ENCODE assay signal across 8 mouse cellular contexts in the genomic region with DNA sequence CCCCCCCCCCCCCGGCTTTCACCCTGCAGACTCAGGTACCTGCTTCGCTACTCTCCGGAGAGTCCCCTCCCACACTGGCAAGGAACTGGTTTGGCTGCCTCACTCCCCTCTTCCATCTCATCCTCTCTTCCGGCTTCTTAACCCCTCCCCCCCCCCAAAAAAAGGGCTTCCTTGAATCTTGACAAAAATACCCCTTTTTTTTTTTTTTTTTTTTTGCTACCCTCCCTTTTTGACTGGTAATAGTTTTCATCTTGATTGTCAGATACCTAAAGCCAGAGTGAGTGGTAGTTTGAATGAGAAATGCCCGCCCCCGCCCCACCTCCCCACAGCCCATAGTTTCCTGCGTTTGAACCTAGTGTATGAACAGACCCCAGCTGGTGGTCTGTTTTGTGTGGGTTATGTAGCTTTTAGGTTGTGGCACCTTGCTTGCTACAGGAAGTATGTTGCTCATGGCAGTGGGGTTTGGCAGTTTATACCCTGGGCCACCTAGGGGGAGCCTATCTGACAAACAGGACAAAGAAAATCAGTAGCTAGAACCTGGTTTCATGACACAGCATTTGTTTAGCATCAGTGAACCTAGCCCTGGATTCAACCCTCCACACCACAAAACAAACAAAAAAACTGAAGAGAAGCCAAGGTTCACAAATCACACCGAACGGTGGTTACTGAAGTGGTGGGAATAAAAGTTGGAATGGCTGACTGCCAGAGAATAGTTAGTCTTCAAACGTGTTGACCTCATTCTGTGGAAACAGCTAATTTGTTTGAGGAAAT. TPM values are rescaled to one million over a fixed set of nuclear protein-coding genes. Genes with fewer than 3 reads are reported as not detected.
DNase-seq lines count a peak whose midpoint lies in the region; ATAC-seq lines count a peak whose summit lies in the region.

No protein-coding gene starts in this region.

- H3K27me3 ChIP-seq in forebrain, embryonic 11.5 days (ENCODE audit: control insufficient read depth, insufficient read depth, low read length), result peaks cover 14% of the 10 kb centered on the region; the same call in 1 of the 2 replicates
- H3K27me3 ChIP-seq in kidney, embryonic 14.5 days (ENCODE audit: control insufficient read depth, insufficient read depth, low read length), result no peaks in the 10 kb centered on the region; the same call in 1 of the 2 replicates

- peak overlapping the region; percentile 9; the same call in 1 of the 2 replicates for H3K4me3 ChIP-seq in forebrain, embryonic 11.5 days (ENCODE audit: low read depth, low read length)
- peak overlapping the region; percentile 43; the same call in 1 of the 2 replicates for H3K4me3 ChIP-seq in kidney, embryonic 14.5 days (ENCODE audit: low read length)

- DNase-seq in retina, postnatal 1 day, result peak; percentile 31
- DNase-seq in retina, embryonic 14.5 days (ENCODE audit: low spot score), result no peak
- no peak for DNase-seq in forebrain, embryonic 11.5 days (ENCODE audit: low spot score)
- DNase-seq in lung, postnatal 36 days, result peak; percentile 72
- peak; percentile 86 for DNase-seq in thymus, postnatal 14 days
- DNase-seq in layer of hippocampus, adult 9-10 months (ENCODE audit: low spot score), result no peak
- no peak for DNase-seq in adrenal gland, adult 8-10 months

- H3K36me3 ChIP-seq in forebrain, embryonic 11.5 days (ENCODE audit: control insufficient read depth, insufficient read depth, low read length), result no peaks in the 10 kb centered on the region
- H3K36me3 ChIP-seq in kidney, embryonic 14.5 days (ENCODE audit: control insufficient read depth, insufficient read depth, low read length), result no peaks in the 10 kb centered on the region

- H3K27ac ChIP-seq in forebrain, embryonic 11.5 days (ENCODE audit: low read depth, low read length), result no peak overlapping the region
- H3K27ac ChIP-seq in kidney, embryonic 14.5 days (ENCODE audit: low read depth, low read length), result peak overlapping the region; percentile 42; the same call in 1 of the 2 replicates

- no peak for ATAC-seq in forebrain, embryonic 11.5 days (replicated peaks; ENCODE audit: low FRiP score)
- ATAC-seq in kidney, embryonic 14.5 days (ENCODE audit: low FRiP score, low TSS enrichment), result no peak

- H3K9ac ChIP-seq in forebrain, embryonic 11.5 days (ENCODE audit: low read length), result no peak overlapping the region
- H3K9ac ChIP-seq in kidney, embryonic 14.5 days (ENCODE audit: low read depth, low read length), result no peak overlapping the region; the same call in 1 of the 2 replicates

- peak overlapping the region; percentile 57; the same call in 1 of the 2 replicates for H3K4me2 ChIP-seq in forebrain, embryonic 11.5 days (ENCODE audit: low read depth, low read length, severe bottlenecking)
- peak overlapping the region; percentile 69 for H3K4me2 ChIP-seq in kidney, embryonic 14.5 days (replicated peaks; ENCODE audit: low read depth, low read length)

- H3K4me1 ChIP-seq in forebrain, embryonic 11.5 days (replicated peaks; ENCODE audit: control insufficient read depth, insufficient read depth, low read length), result peaks cover 4% of the 10 kb centered on the region
- peaks cover 19% of the 10 kb centered on the region; the same call in 1 of the 2 replicates for H3K4me1 ChIP-seq in kidney, embryonic 14.5 days (ENCODE audit: control insufficient read depth, insufficient read depth, low read length)

- 24% methylated on average over 9 of the region's 10 CpGs for WGBS in forebrain, embryonic 11.5 days
- WGBS in kidney, embryonic 14.5 days, result 18% methylated on average over 9 of the region's 10 CpGs

- no peaks in the 10 kb centered on the region for H3K9me3 ChIP-seq in forebrain, embryonic 11.5 days (ENCODE audit: control insufficient read depth, low read length)
- no peaks in the 10 kb centered on the region for H3K9me3 ChIP-seq in kidney, embryonic 14.5 days (ENCODE audit: control insufficient read depth, low read length)

RNA-seq across cellular contexts. Expression of gene Gstt2, which starts 1.3 kb away (rescaled TPM):
- polyA plus RNA-seq in forebrain, embryonic 11.5 days (2014; fragmentation: Nextera tagmentation; extraction: Ambion mirVana), result 6.9 and 8.8 TPM in 2 replicates
- polyA plus RNA-seq in kidney, embryonic 14.5 days (2014; fragmentation: Nextera tagmentation; extraction: Ambion mirVana), result 28.2 and 29.1 TPM in 2 replicates
- total RNA-seq in adrenal gland, adult 8-10 months (2022), result 10 to 100 TPM; 25.4 to 67.6 (median 45.9) TPM

RNA-seq across cellular contexts. Expression of gene Gstt4, which starts 13.6 kb away (rescaled TPM):
- not detected in 2 replicates for polyA plus RNA-seq in forebrain, embryonic 11.5 days (2014; fragmentation: Nextera tagmentation; extraction: Ambion mirVana)
- polyA plus RNA-seq in kidney, embryonic 14.5 days (2014; fragmentation: Nextera tagmentation; extraction: Ambion mirVana), result not detected in 2 replicates
- total RNA-seq in adrenal gland, adult 8-10 months (2022), result not detected

RNA-seq across cellular contexts. Expression of gene Mif, which starts 24.1 kb away (rescaled TPM):
- 2,277 and 2,481 TPM in 2 replicates for polyA plus RNA-seq in forebrain, embryonic 11.5 days (2014; fragmentation: Nextera tagmentation; extraction: Ambion mirVana)
- polyA plus RNA-seq in kidney, embryonic 14.5 days (2014; fragmentation: Nextera tagmentation; extraction: Ambion mirVana), result 2,350 and 2,543 TPM in 2 replicates
- 100 to 1,000 TPM; 253 to 280 (median 275) TPM for total RNA-seq in adrenal gland, adult 8-10 months (2022)

RNA-seq across cellular contexts. Expression of gene Gstt1, which starts 37.6 kb away (rescaled TPM):
- 4.6 and 5.2 TPM in 2 replicates for polyA plus RNA-seq in forebrain, embryonic 11.5 days (2014; fragmentation: Nextera tagmentation; extraction: Ambion mirVana)
- polyA plus RNA-seq in kidney, embryonic 14.5 days (2014; fragmentation: Nextera tagmentation; extraction: Ambion mirVana), result 10.6 and 12.1 TPM in 2 replicates
- total RNA-seq in adrenal gland, adult 8-10 months (2022), result 10 to 100 TPM; 49.4 to 80.4 (median 66.3) TPM

RNA-seq across cellular contexts. Expression of gene Gstt3, which starts 54.7 kb away (rescaled TPM):
- polyA plus RNA-seq in forebrain, embryonic 11.5 days (2014; fragmentation: Nextera tagmentation; extraction: Ambion mirVana), result 1.2 and 1.6 TPM in 2 replicates
- polyA plus RNA-seq in kidney, embryonic 14.5 days (2014; fragmentation: Nextera tagmentation; extraction: Ambion mirVana), result 29.7 and 43.4 TPM in 2 replicates
- 10 to 100 TPM; 28.7 to 37.8 (median 34.4) TPM for total RNA-seq in adrenal gland, adult 8-10 months (2022)

Comparison
In these comparisons a context has a peak if more than half of its experiments do, and no peak if none do; other contexts are left out.
1. DNase-seq: peak in retina, postnatal 1 day (single experiment), lung, postnatal 36 days (single experiment) and thymus, postnatal 14 days (single experiment); none in retina, embryonic 14.5 days (single experiment), forebrain, embryonic 11.5 days (single experiment), layer of hippocampus, adult 9-10 months (single experiment) and adrenal gland, adult 8-10 months (single experiment).